Mouse (Mus musculus): ENCODE results near the gene Fabp6. TPM values are rescaled to one million over a fixed set of nuclear protein-coding genes. Genes with fewer than 3 reads are reported as not detected.
A peak's percentile ranks its signal among the peaks of the same experiment; 100 is the strongest.

The Fabp6 gene
- polyA plus RNA-seq, 1 experiment from 2014 or later: 1.2 TPM

GRCm38 (mm10) chr11:43565414-43565813, 35.9 kb downstream of the Fabp6 start:
- H3K27me3 ChIP-seq: no peaks in the 10 kb centered on the region
- H3K36me3 ChIP-seq: no peaks in the 10 kb centered on the region
- H3K27ac ChIP-seq (replicated peaks): no peak overlapping the region
- no peak overlapping the region for H3K4me2 ChIP-seq (replicated peaks)
- no peak overlapping the region for H3K4me3 ChIP-seq (replicated peaks)
- H3K9me3 ChIP-seq (replicated peaks): no peaks in the 10 kb centered on the region
- no peak for ATAC-seq (ENCODE audit: insufficient number of reproducible peaks, low FRiP score, low TSS enrichment, low read depth)
- WGBS: 42% methylated on average over 2 of the region's 2 CpGs
- no peak overlapping the region for H3K9ac ChIP-seq
- peaks cover 33% of the 10 kb centered on the region for H3K4me1 ChIP-seq

DNA sequence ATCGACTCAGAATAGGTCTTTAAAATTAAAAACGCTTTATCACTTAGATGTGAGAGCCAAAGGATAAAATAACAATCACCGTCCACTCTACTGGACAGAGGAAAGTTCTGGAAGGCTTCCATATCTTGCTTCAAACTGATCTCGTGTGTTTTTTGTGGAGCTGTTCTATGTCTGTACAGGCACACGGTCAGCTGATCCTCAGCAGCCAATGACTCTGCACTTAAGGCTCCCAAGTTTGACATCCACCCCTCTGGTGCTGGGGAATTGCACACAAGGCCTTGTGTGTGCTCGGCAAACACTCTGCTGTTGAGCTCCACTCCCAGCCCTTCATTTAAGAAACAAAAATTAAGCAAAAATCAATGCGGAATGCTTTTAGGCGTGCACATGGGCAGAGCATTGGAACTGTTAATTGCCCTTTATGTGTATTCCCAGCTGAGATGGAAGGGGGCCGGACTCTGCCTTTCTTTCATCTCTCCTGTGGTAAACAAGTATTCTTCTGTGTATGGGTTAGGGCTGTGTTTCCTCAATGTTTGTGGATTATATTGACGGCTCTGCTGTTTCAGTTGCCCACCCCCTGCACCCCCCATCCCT, 37.6 kb downstream of the Fabp6 start:
- Histone ChIP-seq H3K4me2 (replicated peaks) (no peak overlapping the region), H3K27ac (replicated peaks) (no peak overlapping the region), H3K4me1 (peaks cover 21% of the 10 kb centered on the region), H3K9ac (no peak overlapping the region), H3K36me3 (no peaks in the 10 kb centered on the region), H3K27me3 (no peaks in the 10 kb centered on the region), H3K9me3 (replicated peaks) (no peaks in the 10 kb centered on the region), H3K4me3 (replicated peaks) (no peak overlapping the region)
- WGBS: 60% methylated on average over 10 of the region's 10 CpGs
- no peak for ATAC-seq (ENCODE audit: insufficient number of reproducible peaks, low FRiP score, low TSS enrichment, low read depth)

- no peaks in the 10 kb centered on the region for H3K9me3 ChIP-seq (replicated peaks)
These were observed 41.6 kb downstream of the Fabp6 start for GRCm38 (mm10) chr11:43559515-43560292.

GRCm38 (mm10) chr11:43556538-43556937, 44.8 kb downstream of the Fabp6 start:
- Histone ChIP-seq H3K9ac (no peak overlapping the region), H3K4me1 (no peaks in the 10 kb centered on the region), H3K36me3 (0 out of 2 replicates have a peak, but pooled peaks cover 5% of the 10 kb centered on the region), H3K9me3 (replicated peaks) (no peaks in the 10 kb centered on the region), H3K27ac (replicated peaks) (no peak overlapping the region), H3K27me3 (no peaks in the 10 kb centered on the region), H3K4me2 (replicated peaks) (no peak overlapping the region), H3K4me3 (replicated peaks) (no peak overlapping the region)
- no peak for ATAC-seq (ENCODE audit: insufficient number of reproducible peaks, low FRiP score, low TSS enrichment, low read depth)
- 82% methylated on average over 11 of the region's 11 CpGs for WGBS

More at GRCm38 (mm10) chr11:43559515-43560292, 41.6 kb downstream of the Fabp6 start:
- peak; percentile 16; the same call in 1 of the 2 replicates for ATAC-seq (ENCODE audit: insufficient number of reproducible peaks, low FRiP score, low TSS enrichment, low read depth)
- no peaks in the 10 kb centered on the region for H3K27me3 ChIP-seq
- H3K9ac ChIP-seq: no peak overlapping the region
- H3K36me3 ChIP-seq: 0 out of 2 replicates have a peak, but pooled peaks cover 5% of the 10 kb centered on the region
- no peak overlapping the region for H3K27ac ChIP-seq (replicated peaks)
- H3K4me1 ChIP-seq: 0 out of 2 replicates have a peak, but pooled peaks cover 5% of the 10 kb centered on the region
- H3K4me3 ChIP-seq (replicated peaks): no peak overlapping the region
- 24% methylated on average over 6 of the region's 6 CpGs for WGBS
- H3K4me2 ChIP-seq (replicated peaks): no peak overlapping the region

DNA sequence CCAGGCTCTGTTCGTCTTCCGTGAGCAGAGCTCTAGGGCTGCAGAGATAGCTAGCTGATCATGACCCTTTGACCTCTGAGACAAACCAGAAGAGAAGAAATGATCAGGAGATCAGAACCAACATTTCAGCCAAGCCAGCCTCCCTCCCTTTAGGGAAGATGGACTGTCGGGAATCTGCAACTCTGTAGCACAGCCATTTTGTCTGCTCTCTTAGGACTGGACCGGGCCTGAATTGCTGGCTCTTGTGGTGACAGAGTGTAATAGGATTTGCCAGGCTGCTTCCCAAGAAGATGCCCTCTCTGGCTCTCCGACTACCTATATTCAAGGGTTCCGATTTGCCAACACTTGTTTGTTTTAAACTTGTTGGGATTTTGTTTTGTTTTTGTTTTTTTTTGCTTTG, 48.7 kb downstream of the Fabp6 start:
- H3K9ac ChIP-seq: no peak overlapping the region
- peaks cover 15% of the 10 kb centered on the region for H3K4me1 ChIP-seq
- no peak overlapping the region for H3K4me2 ChIP-seq (replicated peaks)
- ATAC-seq (ENCODE audit: insufficient number of reproducible peaks, low FRiP score, low TSS enrichment, low read depth): no peak
- H3K4me3 ChIP-seq (replicated peaks): no peak overlapping the region
- H3K36me3 ChIP-seq: 0 out of 2 replicates have a peak, but pooled peaks cover 4% of the 10 kb centered on the region
- H3K27me3 ChIP-seq: no peaks in the 10 kb centered on the region
- no peaks in the 10 kb centered on the region for H3K9me3 ChIP-seq (replicated peaks)
- H3K27ac ChIP-seq (replicated peaks): no peak overlapping the region
- WGBS: 77% methylated on average over 6 of the region's 6 CpGs

DNA sequence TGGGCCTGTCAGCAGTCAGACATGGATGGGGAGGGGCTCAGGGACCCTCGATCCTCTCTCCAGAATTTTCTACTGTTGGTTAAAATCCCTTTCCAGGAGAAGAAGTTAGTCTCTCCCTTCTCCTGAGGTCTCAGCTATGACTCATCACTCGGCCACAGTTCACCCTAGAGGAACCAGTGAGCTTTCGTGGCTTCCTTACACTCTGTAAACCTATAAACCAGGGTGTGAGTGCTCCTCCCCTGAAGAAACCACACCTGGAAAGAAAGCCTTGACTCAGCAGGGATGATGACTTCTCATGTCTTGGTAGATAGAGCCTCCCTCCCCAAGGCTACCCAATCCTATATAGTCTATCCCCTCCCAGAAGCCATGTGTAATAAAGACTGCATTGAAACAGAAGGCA, 49.6 kb downstream of the Fabp6 start:
- ATAC-seq (ENCODE audit: insufficient number of reproducible peaks, low FRiP score, low TSS enrichment, low read depth): peak; percentile 31; the same call in 1 of the 2 replicates
- WGBS: 62% methylated on average over 3 of the region's 3 CpGs
- Histone ChIP-seq H3K4me1 (peaks cover 15% of the 10 kb centered on the region), H3K27ac (replicated peaks) (no peak overlapping the region), H3K4me3 (replicated peaks) (no peak overlapping the region), H3K4me2 (replicated peaks) (no peak overlapping the region), H3K27me3 (no peaks in the 10 kb centered on the region), H3K9ac (no peak overlapping the region), H3K36me3 (no peaks in the 10 kb centered on the region), H3K9me3 (replicated peaks) (no peaks in the 10 kb centered on the region)

DNA sequence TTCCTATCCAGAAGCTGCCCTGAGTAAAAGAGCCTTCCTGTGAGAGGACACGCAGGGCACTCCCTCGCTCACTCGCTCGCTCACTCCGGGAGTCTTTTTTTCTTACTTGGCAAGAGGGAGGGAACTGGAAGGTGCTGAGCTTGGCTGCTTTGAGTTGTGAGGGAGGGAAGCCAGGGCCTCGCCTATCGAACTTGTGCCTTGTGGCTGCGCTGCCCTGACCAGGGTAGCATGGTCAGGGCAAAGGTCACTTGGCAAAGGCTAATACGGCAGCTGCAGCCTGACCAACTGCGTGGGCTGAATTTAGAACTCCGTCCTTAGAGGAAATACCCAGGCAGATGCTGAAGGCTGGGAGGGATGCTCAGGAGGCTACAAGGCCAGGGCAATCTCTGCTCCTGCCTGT, 51.6 kb downstream of the Fabp6 start:
- no peaks in the 10 kb centered on the region for H3K27me3 ChIP-seq
- WGBS: 44% methylated on average over 11 of the region's 11 CpGs
- H3K4me2 ChIP-seq (replicated peaks): no peak overlapping the region
- no peaks in the 10 kb centered on the region for H3K36me3 ChIP-seq
- no peak overlapping the region for H3K9ac ChIP-seq
- no peak overlapping the region for H3K27ac ChIP-seq (replicated peaks)
- no peak overlapping the region for H3K4me3 ChIP-seq (replicated peaks)
- peaks cover 20% of the 10 kb centered on the region for H3K4me1 ChIP-seq
- H3K9me3 ChIP-seq (replicated peaks): no peaks in the 10 kb centered on the region
- ATAC-seq (ENCODE audit: insufficient number of reproducible peaks, low FRiP score, low TSS enrichment, low read depth): no peak

DNA sequence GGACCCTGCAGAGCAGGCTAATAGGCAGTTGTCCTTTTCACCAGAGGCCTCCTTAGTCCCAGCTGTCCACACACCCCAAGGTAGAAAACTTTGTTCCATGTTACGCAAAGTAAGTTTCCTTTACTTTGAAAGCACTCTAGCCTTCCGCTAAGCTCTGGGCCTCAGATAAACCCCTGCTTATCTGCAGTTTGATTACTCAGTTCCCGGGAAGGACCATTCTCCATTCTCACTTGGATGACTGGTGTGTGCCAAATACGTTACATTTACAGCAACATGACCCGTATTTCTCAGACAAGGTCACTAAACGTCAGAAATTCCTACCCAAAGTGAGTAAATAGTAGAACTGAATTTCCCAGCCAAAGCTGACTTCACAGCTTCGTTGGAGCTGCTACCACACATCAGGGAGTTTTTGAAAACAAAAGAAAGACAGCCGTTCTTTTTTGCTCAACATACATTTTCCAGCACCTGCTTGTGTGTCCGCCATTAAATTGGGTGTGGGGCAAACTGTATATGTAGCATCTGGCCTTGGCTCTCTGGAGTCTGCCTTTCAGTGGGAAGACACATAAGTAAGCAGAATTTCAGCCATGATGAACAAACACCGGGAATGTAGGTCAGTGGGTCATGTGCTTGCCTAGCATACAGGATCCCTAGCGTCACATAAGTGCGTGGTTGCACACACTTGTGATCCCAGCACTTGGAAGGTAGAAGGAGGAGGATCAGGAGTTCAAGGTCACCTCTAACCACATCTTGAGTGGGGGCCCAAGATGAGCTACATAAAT, 52.5 kb downstream of the Fabp6 start:
- no peak for ATAC-seq (ENCODE audit: insufficient number of reproducible peaks, low FRiP score, low TSS enrichment, low read depth)
- WGBS: 59% methylated on average over 12 of the region's 12 CpGs
- Histone ChIP-seq H3K9ac (no peak overlapping the region), H3K4me3 (replicated peaks) (no peak overlapping the region), H3K27ac (replicated peaks) (no peak overlapping the region; the same call in 1 of the 2 replicates), H3K36me3 (no peaks in the 10 kb centered on the region), H3K4me1 (peaks cover 20% of the 10 kb centered on the region), H3K4me2 (replicated peaks) (no peak overlapping the region), H3K27me3 (no peaks in the 10 kb centered on the region), H3K9me3 (replicated peaks) (no peaks in the 10 kb centered on the region)

GRCm38 (mm10) chr11:43548148-43548547, 53.2 kb downstream of the Fabp6 start:
- Histone ChIP-seq H3K4me2 (replicated peaks) (no peak overlapping the region), H3K9me3 (replicated peaks) (no peaks in the 10 kb centered on the region), H3K27ac (replicated peaks) (no peak overlapping the region), H3K27me3 (no peaks in the 10 kb centered on the region), H3K36me3 (no peaks in the 10 kb centered on the region), H3K4me1 (peaks cover 20% of the 10 kb centered on the region), H3K9ac (no peak overlapping the region), H3K4me3 (replicated peaks) (no peak overlapping the region)
- no peak for ATAC-seq (ENCODE audit: insufficient number of reproducible peaks, low FRiP score, low TSS enrichment, low read depth)
- 34% methylated on average over 7 of the region's 7 CpGs for WGBS

GRCm38 (mm10) chr11:43546678-43547077, 54.7 kb downstream of the Fabp6 start:
- Histone ChIP-seq H3K27ac (replicated peaks) (no peak overlapping the region), H3K9ac (no peak overlapping the region), H3K36me3 (no peaks in the 10 kb centered on the region), H3K4me1 (peaks cover 20% of the 10 kb centered on the region), H3K4me2 (replicated peaks) (no peak overlapping the region), H3K4me3 (replicated peaks) (no peak overlapping the region), H3K9me3 (replicated peaks) (no peaks in the 10 kb centered on the region), H3K27me3 (no peaks in the 10 kb centered on the region)
- 53% methylated on average over 4 of the region's 4 CpGs for WGBS
- no peak for ATAC-seq (ENCODE audit: insufficient number of reproducible peaks, low FRiP score, low TSS enrichment, low read depth)

All from embryonic facial prominence, embryonic 15.5 days (tissue).